Mouse (Mus musculus): ENCODE results near the gene Ick.
"Not testable (repeated sequence)": the region's sequence is repeated elsewhere in the genome, so short reads cannot be mapped to it uniquely, and the experiment has no call there.

DNA sequence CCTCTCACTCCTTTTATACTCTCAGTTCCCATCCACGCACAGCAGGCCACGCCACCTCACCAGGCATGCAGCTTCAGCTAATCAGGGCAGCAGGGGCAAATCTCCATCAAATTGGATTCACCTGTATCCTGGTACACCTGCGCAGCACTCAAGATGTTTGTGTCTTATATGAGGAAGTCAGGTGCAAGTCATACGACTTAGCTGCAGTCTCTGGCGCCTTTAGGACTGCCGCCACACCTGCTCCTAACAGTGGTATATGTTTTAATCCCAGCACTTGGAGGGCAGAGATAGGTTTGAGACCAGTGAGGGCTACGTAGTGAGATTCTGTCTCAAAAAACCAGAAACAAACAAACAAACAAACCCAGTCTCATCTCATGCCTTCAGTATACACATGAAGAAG lies 73.5 kb downstream of the Ick start, which contains the start of gene Gsta4:
- not testable (repeated sequence) for TF ChIP-seq POLR2A (IDR thresholded peaks at IDR 0.05; ENCODE audit: low read depth, low read length); CTCF (conservative IDR thresholded peaks at IDR 0.05; ENCODE audit: insufficient read depth, insufficient read length, low read depth, low read length)

All from kidney, adult 2 months (tissue).